Mouse (Mus musculus): ENCODE results near the gene Car7. TPM values are rescaled to one million over a fixed set of nuclear protein-coding genes. Genes with fewer than 3 reads are reported as not detected.

Car7 gene
- polyA plus RNA-seq, 1 experiment from 2014 or later = 1.6 TPM

- H3K9me3 ChIP-seq = no peaks in the 10 kb centered on the region
- 0 out of 2 replicates have a peak, but pooled peaks cover 8% of the 10 kb centered on the region for H3K4me1 ChIP-seq
- WGBS = 87% methylated on average over 21 of the region's 21 CpGs
- H3K27ac ChIP-seq (replicated peaks) = no peak overlapping the region
- ATAC-seq (ENCODE audit: low FRiP score, low read depth) = no peak
- H3K9ac ChIP-seq (replicated peaks) = no peak overlapping the region
- H3K27me3 ChIP-seq = peaks cover 2% of the 10 kb centered on the region; the same call in 1 of the 2 replicates
- H3K36me3 ChIP-seq = peaks cover 31% of the 10 kb centered on the region
- no peak overlapping the region for H3K4me3 ChIP-seq
- no peak overlapping the region for H3K4me2 ChIP-seq (replicated peaks)
These were observed 61.5 kb downstream of the Car7 start for GRCm38 (mm10) chr8:104595773-104596536.

GRCm38 (mm10) chr8:104597656-104598055 lies 63.2 kb downstream of the Car7 start:
- Histone ChIP-seq H3K36me3 (peaks cover 31% of the 10 kb centered on the region), H3K4me2 (replicated peaks) (no peak overlapping the region), H3K4me3 (no peak overlapping the region), H3K27ac (replicated peaks) (no peak overlapping the region), H3K4me1 (peaks cover 6% of the 10 kb centered on the region; the same call in 1 of the 2 replicates), H3K9me3 (no peaks in the 10 kb centered on the region), H3K9ac (replicated peaks) (no peak overlapping the region), H3K27me3 (peaks cover 17% of the 10 kb centered on the region)
- no peak for ATAC-seq (ENCODE audit: low FRiP score, low read depth)
- WGBS = 91% methylated on average over 6 of the region's 6 CpGs

GRCm38 (mm10) chr8:104598496-104598895 lies 64.0 kb downstream of the Car7 start:
- no peak for ATAC-seq (ENCODE audit: low FRiP score, low read depth)
- no peak overlapping the region for H3K4me2 ChIP-seq (replicated peaks)
- WGBS = 74% methylated on average over 6 of the region's 6 CpGs
- H3K36me3 ChIP-seq = peaks cover 30% of the 10 kb centered on the region
- no peak overlapping the region for H3K4me3 ChIP-seq
- no peak overlapping the region for H3K9ac ChIP-seq (replicated peaks)
- peaks cover 6% of the 10 kb centered on the region; the same call in 1 of the 2 replicates for H3K4me1 ChIP-seq
- peaks cover 17% of the 10 kb centered on the region for H3K27me3 ChIP-seq
- H3K9me3 ChIP-seq = no peaks in the 10 kb centered on the region
- no peak overlapping the region for H3K27ac ChIP-seq (replicated peaks)

Other genes starting within 250 kb of the Car7 start
- not detected in 2 replicates for gene Cmtm2a, start 241.5 kb upstream of the Car7 start, polyA plus RNA-seq (2016; fragmentation: Nextera tagmentation; extraction: Ambion mirVana)
- not detected in 2 replicates for gene Gm45711, start 224.6 kb upstream of the Car7 start, polyA plus RNA-seq (2016; fragmentation: Nextera tagmentation; extraction: Ambion mirVana)
- gene Cmtm1, start 224.5 kb upstream of the Car7 start, polyA plus RNA-seq (2016; fragmentation: Nextera tagmentation; extraction: Ambion mirVana) = not detected in 2 replicates
- not detected in 2 replicates for gene Gm11020, start 213.1 kb upstream of the Car7 start, polyA plus RNA-seq (2016; fragmentation: Nextera tagmentation; extraction: Ambion mirVana)
- gene Cmtm2b, start 212.5 kb upstream of the Car7 start, polyA plus RNA-seq (2016; fragmentation: Nextera tagmentation; extraction: Ambion mirVana) = not detected in 2 replicates
- 54.8 and 69.4 TPM in 2 replicates for gene Cmtm3, start 195.3 kb upstream of the Car7 start, polyA plus RNA-seq (2016; fragmentation: Nextera tagmentation; extraction: Ambion mirVana)
- gene Cmtm4, start 138.9 kb upstream of the Car7 start, polyA plus RNA-seq (2016; fragmentation: Nextera tagmentation; extraction: Ambion mirVana) = 2.0 and 2.5 TPM in 2 replicates
- 132 TPM in 2 replicates for gene Dync1li2, start 91.6 kb upstream of the Car7 start, polyA plus RNA-seq (2016; fragmentation: Nextera tagmentation; extraction: Ambion mirVana)
- 0.20 and 0.32 TPM in 2 replicates for gene Terb1, start 24.8 kb upstream of the Car7 start, polyA plus RNA-seq (2016; fragmentation: Nextera tagmentation; extraction: Ambion mirVana)
- 118 and 130 TPM in 2 replicates for gene Nae1, start 52 bp upstream of the Car7 start, polyA plus RNA-seq (2016; fragmentation: Nextera tagmentation; extraction: Ambion mirVana)
- gene Pdp2, start 56.8 kb downstream of the Car7 start, polyA plus RNA-seq (2016; fragmentation: Nextera tagmentation; extraction: Ambion mirVana) = 14.7 and 15.8 TPM in 2 replicates
- not detected in 2 replicates for gene Cdh16, start 89.7 kb downstream of the Car7 start, polyA plus RNA-seq (2016; fragmentation: Nextera tagmentation; extraction: Ambion mirVana)
- 1.9 and 2.8 TPM in 2 replicates for gene Rrad, start 96.6 kb downstream of the Car7 start, polyA plus RNA-seq (2016; fragmentation: Nextera tagmentation; extraction: Ambion mirVana)
- gene Ciao2b, start 107.3 kb downstream of the Car7 start, polyA plus RNA-seq (2016; fragmentation: Nextera tagmentation; extraction: Ambion mirVana) = 107 and 108 TPM in 2 replicates
- not detected in 2 replicates for gene Ces2a, start 199.3 kb downstream of the Car7 start, polyA plus RNA-seq (2016; fragmentation: Nextera tagmentation; extraction: Ambion mirVana)